Mouse (Mus musculus) lung, postnatal 0 days (tissue): ENCODE measurements around the gene Wnt4. TPM values are rescaled to one million over a fixed set of nuclear protein-coding genes. Genes with fewer than 3 reads are reported as not detected.
A peak's percentile ranks its signal among the peaks of the same experiment; 100 is the strongest.

Experiments used
- ATAC-seq: fragments of 200-750 bp; cut with Nextera tagmentation; 2 replicates; pipeline ENCODE4 v1.8.0; 2017; ENCODE audit warnings: moderate library complexity
- DNase-seq: peaks from one replicate; pipeline ENCODE4 v3.0.0-alpha.2; 2016; ENCODE audit warnings: low spot score
- H3K27ac ChIP-seq: fragments of 300-500 bp; sonication (generic); 2 replicates; pipeline ENCODE4 v1.5.1; 2014; ENCODE audit warnings: antibody characterized with exemption, mild to moderate bottlenecking, low read length, mixed read lengths
- H3K27me3 ChIP-seq: fragments of 300-500 bp; sonication (generic); replicated peaks from 2 replicates; pipeline ENCODE4 v1.6.1; 2014; ENCODE audit warnings: low read length, mixed read lengths; ENCODE audit not compliant: insufficient read depth
- H3K36me3 ChIP-seq: fragments of 300-500 bp; sonication (generic); 2 replicates; pipeline ENCODE4 v1.6.1; 2014; ENCODE audit warnings: low read length, mixed read lengths; ENCODE audit not compliant: insufficient read depth
- H3K4me1 ChIP-seq: fragments of 300-500 bp; sonication (generic); 2 replicates; pipeline ENCODE4 v1.6.1; 2014; ENCODE audit warnings: antibody characterized with exemption, low read depth, low read length, mixed read lengths; ENCODE audit not compliant: insufficient read depth
- H3K4me2 ChIP-seq: fragments of 300-500 bp; sonication (generic); replicated peaks from 2 replicates; pipeline ENCODE4 v1.6.1; 2014; ENCODE audit warnings: low read depth, mild to moderate bottlenecking, low read length, moderate library complexity, mixed read lengths
- H3K4me3 ChIP-seq: fragments of 300-500 bp; sonication (generic); 2 replicates; pipeline ENCODE4 v1.5.1; 2014; ENCODE audit warnings: low read depth, low read length
- H3K9ac ChIP-seq: fragments of 300-500 bp; sonication (generic); replicated peaks from 2 replicates; pipeline ENCODE4 v1.6.1; 2014; ENCODE audit warnings: low read depth, mild to moderate bottlenecking
- H3K9me3 ChIP-seq: fragments of 300-500 bp; sonication (generic); 2 replicates; pipeline ENCODE4 v1.6.1; 2016; ENCODE audit warnings: low read length, mixed read lengths
- CTCF ChIP-seq: IDR thresholded peaks from 2 replicates; pipeline ENCODE4 v1.5.1; 2016; ENCODE audit warnings: antibody characterized with exemption, mild to moderate bottlenecking
- EP300 ChIP-seq: IDR thresholded peaks from 2 replicates; pipeline ENCODE4 v1.6.1; 2016; ENCODE audit warnings: antibody characterized with exemption, mild to moderate bottlenecking, control low read depth
- WGBS: fragments of 180-500 bp; shearing (Covaris S2); extraction: QIAGEN DNeasy Blood & Tissue Kit; methylation state at CpG from one replicate; pipeline ENCODE4 v1.1.7; 2014; 5-methylcytosine and 5-hydroxymethylcytosine counted together
- polyA plus RNA-seq: library from polyadenylated mRNA; unstranded; fragments of >200 nt; fragmentation: Nextera tagmentation; extraction: Ambion mirVana; gene quantifications from 2 replicates; pipeline ENCODE4 v1.2.1, GENCODE M21; 2015

Gene Wnt4
- 2.1 and 2.2 TPM in 2 replicates for polyA plus RNA-seq

DNA sequence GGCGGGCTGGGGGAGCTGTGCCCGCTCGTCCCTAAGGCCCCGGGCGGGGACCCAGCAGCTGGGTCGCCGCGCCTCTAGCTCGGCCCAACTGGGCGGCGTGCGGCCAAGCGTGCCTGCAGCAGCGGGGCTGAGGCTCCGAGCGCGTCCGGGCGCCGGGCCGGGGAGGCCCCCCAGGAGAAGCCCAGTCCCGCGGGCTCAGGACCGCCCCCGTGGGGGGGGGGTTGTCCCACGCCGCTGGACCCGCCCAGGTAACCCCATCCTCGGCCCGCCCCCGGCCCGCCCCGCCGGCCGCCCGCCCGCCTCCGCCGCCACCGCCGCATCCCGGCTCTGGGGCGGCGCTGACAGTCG lies at the start of gene Wnt4:
Gene Wnt4, plus strand, starts transcription at position 324 of the 348 bp plus-strand sequence.
- TF ChIP-seq EP300: no peak
- TF ChIP-seq CTCF: no peak
- 3% methylated on average over 11 of the region's 45 CpGs for WGBS
- peak; percentile 61 for ATAC-seq

DNA sequence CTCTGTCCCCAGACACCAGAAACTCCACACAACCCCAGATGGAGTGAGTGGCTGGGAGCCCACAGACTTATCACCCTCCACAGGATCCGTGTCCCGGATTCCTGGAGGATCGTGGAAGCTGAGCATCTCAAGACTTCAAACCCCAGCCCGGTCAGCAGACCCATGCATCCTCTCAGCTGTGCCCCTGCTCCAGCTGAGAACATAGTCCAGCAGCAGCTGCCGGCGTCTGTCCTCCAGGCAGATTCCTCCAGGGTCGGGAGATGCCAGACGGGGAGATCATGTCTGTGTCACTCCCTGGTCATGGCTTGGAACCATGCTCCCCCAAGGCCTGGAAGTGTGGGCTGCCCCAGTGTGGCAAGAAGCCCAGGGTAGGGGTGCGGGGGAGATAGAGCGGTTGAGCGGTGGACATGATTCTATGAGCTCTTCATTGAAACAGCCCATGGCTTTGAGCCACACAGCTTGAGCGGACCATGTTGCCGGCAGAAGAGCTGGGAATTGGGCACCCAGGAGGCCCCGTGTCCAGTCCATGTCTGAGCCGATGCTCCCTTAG lies 48.6 kb upstream of the Wnt4 start:
- DNase-seq: no peak
- no peaks in the 10 kb centered on the region for H3K27me3 ChIP-seq
- no peak overlapping the region for H3K9ac ChIP-seq
- H3K9me3 ChIP-seq: no peaks in the 10 kb centered on the region
- no peak overlapping the region for H3K4me2 ChIP-seq
- WGBS: 68% methylated on average over 15 of the region's 15 CpGs
- H3K4me3 ChIP-seq: no peak overlapping the region
- no peak overlapping the region for H3K27ac ChIP-seq
- H3K4me1 ChIP-seq: peaks cover 8% of the 10 kb centered on the region; the same call in 1 of the 2 replicates
- TF ChIP-seq EP300 (no peak), CTCF (no peak)
- H3K36me3 ChIP-seq: no peaks in the 10 kb centered on the region
- ATAC-seq: peak; percentile 25; the same call in 1 of the 2 replicates

More for the DNA sequence above, at the start of gene Wnt4:
- DNase-seq: peak; percentile 49
- Histone ChIP-seq H3K36me3 (no peaks in the 10 kb centered on the region), H3K9ac (no peak within 1 kb of the TSS), H3K4me2 (peak within 1 kb of the TSS; percentile 75), H3K9me3 (no peaks in the 10 kb centered on the region), H3K27ac (no peak within 1 kb of the TSS), H3K27me3 (peaks cover 60% of the 10 kb centered on the region), H3K4me1 (no peaks in the 10 kb centered on the region), H3K4me3 (peak within 1 kb of the TSS; percentile 41)

GRCm38 (mm10) chr4:137231494-137232470 lies 45.5 kb upstream of the Wnt4 start:
- peak; percentile 82 for DNase-seq
- Histone ChIP-seq H3K27ac (no peak overlapping the region), H3K4me3 (no peak overlapping the region), H3K4me2 (no peak overlapping the region), H3K4me1 (peaks cover 8% of the 10 kb centered on the region; the same call in 1 of the 2 replicates), H3K9ac (no peak overlapping the region), H3K27me3 (no peaks in the 10 kb centered on the region; the same call in 1 of the 2 replicates), H3K9me3 (no peaks in the 10 kb centered on the region), H3K36me3 (no peaks in the 10 kb centered on the region)
- ATAC-seq: peak; percentile 75
- TF ChIP-seq EP300: peak; percentile 72
- no peak for TF ChIP-seq CTCF
- WGBS: 41% methylated on average over 16 of the region's 16 CpGs

- Histone ChIP-seq H3K4me3 (no peak overlapping the region), H3K36me3 (no peaks in the 10 kb centered on the region), H3K4me1 (peaks cover 8% of the 10 kb centered on the region; the same call in 1 of the 2 replicates), H3K4me2 (no peak overlapping the region), H3K9me3 (no peaks in the 10 kb centered on the region), H3K27me3 (no peaks in the 10 kb centered on the region; the same call in 1 of the 2 replicates), H3K9ac (no peak overlapping the region), H3K27ac (no peak overlapping the region)
- no peak for TF ChIP-seq EP300
- no peak for TF ChIP-seq CTCF
- no peak for ATAC-seq
- no peak for DNase-seq
- WGBS: 53% methylated on average over 5 of the region's 5 CpGs
Observed at GRCm38 (mm10) chr4:137233632-137234031, 43.7 kb upstream of the Wnt4 start.

- 81% methylated on average over 2 of the region's 2 CpGs for WGBS
- Histone ChIP-seq H3K9me3 (no peaks in the 10 kb centered on the region), H3K4me2 (no peak overlapping the region), H3K36me3 (no peaks in the 10 kb centered on the region), H3K9ac (no peak overlapping the region), H3K27ac (no peak overlapping the region), H3K4me3 (no peak overlapping the region), H3K27me3 (no peaks in the 10 kb centered on the region; the same call in 1 of the 2 replicates), H3K4me1 (peaks cover 8% of the 10 kb centered on the region; the same call in 1 of the 2 replicates)
- no peak for TF ChIP-seq CTCF
- TF ChIP-seq EP300: no peak
- DNase-seq (peak; percentile 28), ATAC-seq (no peak)
Observed at GRCm38 (mm10) chr4:137234444-137234843, 42.8 kb upstream of the Wnt4 start.

DNA sequence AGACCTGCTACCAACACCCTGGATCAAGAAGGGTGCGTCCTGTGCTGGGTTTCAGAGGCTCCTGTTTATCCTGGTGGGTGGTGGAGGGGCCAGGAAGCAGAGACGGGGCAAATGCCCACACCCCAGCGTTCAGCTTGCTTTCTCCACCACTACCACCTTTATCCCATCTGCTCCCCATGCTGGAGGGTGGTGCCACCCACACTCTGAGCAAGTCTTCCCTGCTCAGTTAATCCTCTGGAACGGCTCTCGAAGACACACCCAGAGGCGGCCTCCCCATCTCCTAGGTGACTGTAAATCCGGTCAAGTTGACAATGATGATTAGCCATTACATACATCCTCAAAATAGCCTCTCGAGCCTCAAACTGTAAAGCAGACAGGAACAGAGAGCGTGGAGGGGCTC lies 41.9 kb upstream of the Wnt4 start:
- ATAC-seq (no peak), DNase-seq (no peak)
- Histone ChIP-seq H3K4me1 (peaks cover 8% of the 10 kb centered on the region; the same call in 1 of the 2 replicates), H3K9me3 (peaks cover 5% of the 10 kb centered on the region; the same call in 1 of the 2 replicates), H3K27me3 (no peaks in the 10 kb centered on the region; the same call in 1 of the 2 replicates), H3K4me2 (no peak overlapping the region), H3K27ac (no peak overlapping the region), H3K9ac (no peak overlapping the region), H3K36me3 (no peaks in the 10 kb centered on the region), H3K4me3 (no peak overlapping the region)
- TF ChIP-seq CTCF (no peak), EP300 (no peak)
- 66% methylated on average over 9 of the region's 9 CpGs for WGBS
